Mouse (Mus musculus) embryonic facial prominence, embryonic 13.5 days (tissue): ENCODE measurements at regions not wholly inside any gene's neighbourhood (a gene's known extent, or its start where the extent isn't known, plus 50 kb on each side); places are given as distances from the start of the nearest gene placed in this dataset.

Experiments
- ATAC-seq: fragments of 200-750 bp; cut with Nextera tagmentation; 2 replicates; pipeline ENCODE4 v1.8.0; 2017; ENCODE audit warnings: low read depth; ENCODE audit not compliant: insufficient number of reproducible peaks, insufficient read depth, low FRiP score, low TSS enrichment
- H3K27ac ChIP-seq: fragments of 300-500 bp; sonication (generic); 2 replicates; pipeline ENCODE4 v1.5.1; 2015; ENCODE audit warnings: moderate library complexity, mild to moderate bottlenecking, inconsistent platforms
- H3K27me3 ChIP-seq: fragments of 300-500 bp; sonication (generic); 2 replicates; pipeline ENCODE4 v1.6.1; 2015; ENCODE audit warnings: mild to moderate bottlenecking, inconsistent platforms
- H3K36me3 ChIP-seq: fragments of 300-500 bp; sonication (generic); 2 replicates; pipeline ENCODE4 v1.6.1; 2015; ENCODE audit warnings: mild to moderate bottlenecking, inconsistent platforms
- H3K4me1 ChIP-seq: fragments of 300-500 bp; sonication (generic); 2 replicates; pipeline ENCODE4 v1.6.1; 2015; ENCODE audit warnings: inconsistent platforms
- H3K4me2 ChIP-seq: fragments of 300-500 bp; sonication (generic); 2 replicates; pipeline ENCODE4 v1.6.1; 2015; ENCODE audit warnings: moderate library complexity, mild to moderate bottlenecking, inconsistent platforms
- H3K4me3 ChIP-seq: fragments of 300-500 bp; sonication (generic); 2 replicates; pipeline ENCODE4 v1.5.1; 2015; ENCODE audit warnings: mild to moderate bottlenecking, inconsistent platforms
- H3K9ac ChIP-seq: fragments of 300-500 bp; sonication (generic); 2 replicates; pipeline ENCODE4 v1.6.1; 2015; ENCODE audit warnings: mild to moderate bottlenecking, inconsistent platforms
- H3K9me3 ChIP-seq: fragments of 300-500 bp; sonication (generic); 2 replicates; pipeline ENCODE4 v1.6.1; 2016; ENCODE audit warnings: inconsistent platforms
- WGBS: fragments of 180-500 bp; shearing (Covaris S2); methylation state at CpG from one replicate; pipeline ENCODE4 v1.1.7; 2015; ENCODE audit warnings: mixed read lengths; 5-methylcytosine and 5-hydroxymethylcytosine counted together

GRCm38 (mm10) chr9:71420064-71420463, 65.7 kb downstream of the Polr2m start:
- no peak overlapping the region for H3K4me3 ChIP-seq
- H3K36me3 ChIP-seq, result no peaks in the 10 kb centered on the region
- no peaks in the 10 kb centered on the region for H3K9me3 ChIP-seq
- no peak overlapping the region for H3K4me2 ChIP-seq
- no peak overlapping the region for H3K27ac ChIP-seq
- WGBS, result 87% methylated on average over 5 of the region's 5 CpGs
- H3K4me1 ChIP-seq, result no peaks in the 10 kb centered on the region
- no peak overlapping the region for H3K9ac ChIP-seq
- ATAC-seq, result no peak
- H3K27me3 ChIP-seq, result no peaks in the 10 kb centered on the region

GRCm38 (mm10) chr9:71418531-71418930, 67.2 kb downstream of the Polr2m start:
- Histone ChIP-seq H3K4me3 (no peak overlapping the region), H3K27ac (no peak overlapping the region), H3K9me3 (no peaks in the 10 kb centered on the region), H3K9ac (no peak overlapping the region), H3K4me1 (no peaks in the 10 kb centered on the region), H3K27me3 (no peaks in the 10 kb centered on the region), H3K4me2 (no peak overlapping the region), H3K36me3 (no peaks in the 10 kb centered on the region)
- 85% methylated on average over 4 of the region's 4 CpGs for WGBS
- no peak for ATAC-seq

- ATAC-seq, result no peak
- H3K9me3 ChIP-seq, result no peaks in the 10 kb centered on the region
- no peaks in the 10 kb centered on the region for H3K36me3 ChIP-seq
- no peaks in the 10 kb centered on the region for H3K4me1 ChIP-seq
- no peak overlapping the region for H3K4me2 ChIP-seq
- no peak overlapping the region for H3K9ac ChIP-seq
- no peaks in the 10 kb centered on the region for H3K27me3 ChIP-seq
- WGBS, result 72% methylated on average over 4 of the region's 4 CpGs
- H3K27ac ChIP-seq, result no peak overlapping the region
- H3K4me3 ChIP-seq, result no peak overlapping the region
These were observed 68.5 kb downstream of the Polr2m start for GRCm38 (mm10) chr9:71417248-71417647.

- no peaks in the 10 kb centered on the region for H3K36me3 ChIP-seq
- no peak overlapping the region for H3K4me3 ChIP-seq
- 68% methylated on average over 1 of the region's 1 CpGs for WGBS
- no peaks in the 10 kb centered on the region; the same call in 1 of the 2 replicates for H3K9me3 ChIP-seq
- no peak for ATAC-seq
- no peak overlapping the region for H3K9ac ChIP-seq
- no peak overlapping the region for H3K27ac ChIP-seq
- H3K27me3 ChIP-seq, result no peaks in the 10 kb centered on the region
- H3K4me2 ChIP-seq, result no peak overlapping the region
- no peaks in the 10 kb centered on the region for H3K4me1 ChIP-seq
These were observed 74.6 kb downstream of the Polr2m start for GRCm38 (mm10) chr9:71411171-71411570.

GRCm38 (mm10) chr9:71409925-71410324, 75.8 kb downstream of the Polr2m start:
- 95% methylated on average over 1 of the region's 1 CpGs for WGBS
- no peaks in the 10 kb centered on the region for H3K27me3 ChIP-seq

GRCm38 (mm10) chr9:71408946-71409345, 76.8 kb downstream of the Polr2m start:
- no peaks in the 10 kb centered on the region; the same call in 1 of the 2 replicates for H3K9me3 ChIP-seq
- no peak overlapping the region for H3K4me2 ChIP-seq
- no peak overlapping the region for H3K27ac ChIP-seq
- no peaks in the 10 kb centered on the region for H3K27me3 ChIP-seq
- ATAC-seq, result no peak
- no peaks in the 10 kb centered on the region for H3K4me1 ChIP-seq
- H3K4me3 ChIP-seq, result no peak overlapping the region
- 43% methylated on average over 5 of the region's 5 CpGs for WGBS
- no peak overlapping the region for H3K9ac ChIP-seq
- no peaks in the 10 kb centered on the region for H3K36me3 ChIP-seq

More at GRCm38 (mm10) chr9:71409925-71410324, 75.8 kb downstream of the Polr2m start:
- Histone ChIP-seq H3K4me2 (no peak overlapping the region), H3K36me3 (no peaks in the 10 kb centered on the region), H3K27ac (no peak overlapping the region), H3K4me3 (no peak overlapping the region), H3K9me3 (no peaks in the 10 kb centered on the region; the same call in 1 of the 2 replicates), H3K9ac (no peak overlapping the region), H3K4me1 (no peaks in the 10 kb centered on the region)
- no peak for ATAC-seq

GRCm38 (mm10) chr9:71404396-71405135, 81.2 kb downstream of the Polr2m start:
- no peak overlapping the region for H3K4me2 ChIP-seq
- H3K9me3 ChIP-seq, result no peaks in the 10 kb centered on the region
- WGBS, result 82% methylated on average over 8 of the region's 8 CpGs
- peaks cover 5% of the 10 kb centered on the region; the same call in 1 of the 2 replicates for H3K4me1 ChIP-seq
- no peak for ATAC-seq
- H3K27me3 ChIP-seq, result peaks cover 5% of the 10 kb centered on the region; the same call in 1 of the 2 replicates
- H3K9ac ChIP-seq, result no peak overlapping the region
- H3K27ac ChIP-seq, result no peak overlapping the region
- H3K36me3 ChIP-seq, result no peaks in the 10 kb centered on the region
- H3K4me3 ChIP-seq, result no peak overlapping the region

GRCm38 (mm10) chr9:71401667-71402066, 84.1 kb downstream of the Polr2m start:
- Histone ChIP-seq H3K27ac (no peak overlapping the region), H3K36me3 (no peaks in the 10 kb centered on the region), H3K4me1 (peaks cover 5% of the 10 kb centered on the region; the same call in 1 of the 2 replicates), H3K4me3 (no peak overlapping the region), H3K9ac (no peak overlapping the region), H3K9me3 (no peaks in the 10 kb centered on the region), H3K27me3 (peaks cover 5% of the 10 kb centered on the region; the same call in 1 of the 2 replicates), H3K4me2 (no peak overlapping the region)
- 25% methylated on average over 1 of the region's 1 CpGs for WGBS
- no peak for ATAC-seq

GRCm38 (mm10) chr9:71399346-71399745, 86.4 kb downstream of the Polr2m start:
- H3K9ac ChIP-seq, result no peak overlapping the region
- H3K27ac ChIP-seq, result no peak overlapping the region
- no peak overlapping the region for H3K4me2 ChIP-seq
- no peak overlapping the region for H3K4me3 ChIP-seq
- H3K9me3 ChIP-seq, result no peaks in the 10 kb centered on the region
- H3K36me3 ChIP-seq, result no peaks in the 10 kb centered on the region
- H3K27me3 ChIP-seq, result peaks cover 5% of the 10 kb centered on the region; the same call in 1 of the 2 replicates
- 55% methylated on average over 1 of the region's 1 CpGs for WGBS
- no peak for ATAC-seq
- H3K4me1 ChIP-seq, result peaks cover 5% of the 10 kb centered on the region; the same call in 1 of the 2 replicates

- H3K9ac ChIP-seq, result no peak overlapping the region
- H3K27ac ChIP-seq, result no peak overlapping the region
- no peak for ATAC-seq
- no peak overlapping the region for H3K4me3 ChIP-seq
- peaks cover 5% of the 10 kb centered on the region; the same call in 1 of the 2 replicates for H3K4me1 ChIP-seq
- WGBS, result 65% methylated on average over 7 of the region's 7 CpGs
- no peaks in the 10 kb centered on the region for H3K9me3 ChIP-seq
- no peak overlapping the region for H3K4me2 ChIP-seq
- H3K36me3 ChIP-seq, result no peaks in the 10 kb centered on the region
- no peaks in the 10 kb centered on the region for H3K27me3 ChIP-seq
These were observed 89.0 kb downstream of the Polr2m start for GRCm38 (mm10) chr9:71396784-71397183.

- Histone ChIP-seq H3K27ac (no peak overlapping the region), H3K4me3 (no peak overlapping the region), H3K9ac (no peak overlapping the region), H3K9me3 (no peaks in the 10 kb centered on the region), H3K4me1 (no peaks in the 10 kb centered on the region), H3K4me2 (no peak overlapping the region), H3K27me3 (no peaks in the 10 kb centered on the region), H3K36me3 (no peaks in the 10 kb centered on the region)
- ATAC-seq, result no peak
- WGBS, result 53% methylated on average over 5 of the region's 5 CpGs
These were observed 95.5 kb downstream of the Polr2m start for GRCm38 (mm10) chr9:71390221-71390620.

GRCm38 (mm10) chr9:71387426-71387825, 98.3 kb downstream of the Polr2m start:
- WGBS, result 93% methylated on average over 7 of the region's 7 CpGs
- Histone ChIP-seq H3K4me3 (no peak overlapping the region), H3K4me1 (no peaks in the 10 kb centered on the region), H3K36me3 (no peaks in the 10 kb centered on the region), H3K27me3 (no peaks in the 10 kb centered on the region), H3K9me3 (no peaks in the 10 kb centered on the region), H3K27ac (no peak overlapping the region), H3K4me2 (no peak overlapping the region), H3K9ac (no peak overlapping the region)
- ATAC-seq, result no peak
